Mouse (Mus musculus) limb, embryonic 14.5 days (tissue): ENCODE measurements around the gene Cul9. TPM values are rescaled to one million over a fixed set of nuclear protein-coding genes. Genes with fewer than 3 reads are reported as not detected.
"Not testable (repeated sequence)": the region's sequence is repeated elsewhere in the genome, so short reads cannot be mapped to it uniquely, and the experiment has no call there.

ENCODE experiments used
- ATAC-seq: fragments of 200-750 bp; cut with Nextera tagmentation; 2 replicates; pipeline ENCODE4 v1.8.0; 2017; ENCODE audit warnings: low read depth, moderate number of reproducible peaks, moderate TSS enrichment; ENCODE audit not compliant: low FRiP score
- DNase-seq: peaks from one replicate; pipeline ENCODE4 v3.0.0-alpha.2; 2015; ENCODE audit warnings: low spot score
- H3K27ac ChIP-seq: fragments of 300-500 bp; sonication (generic); replicated peaks from 2 replicates; pipeline ENCODE4 v1.5.1; 2014; ENCODE audit warnings: low read depth, mild to moderate bottlenecking, low read length, moderate library complexity, mixed read lengths
- H3K27me3 ChIP-seq: fragments of 300-500 bp; sonication (generic); 2 replicates; pipeline ENCODE4 v1.6.1; 2014; ENCODE audit warnings: low read length, mixed read lengths; ENCODE audit not compliant: control insufficient read depth, insufficient read depth
- H3K36me3 ChIP-seq: fragments of 300-500 bp; sonication (generic); 2 replicates; pipeline ENCODE4 v1.6.1; 2014; ENCODE audit warnings: mild to moderate bottlenecking, low read length, moderate library complexity, mixed read lengths; ENCODE audit not compliant: control insufficient read depth, insufficient read depth
- H3K4me1 ChIP-seq: fragments of 300-500 bp; sonication (generic); 2 replicates; pipeline ENCODE4 v1.6.1; 2014; ENCODE audit warnings: antibody characterized with exemption, low read length, mixed read lengths; ENCODE audit not compliant: control insufficient read depth, insufficient read depth
- H3K4me2 ChIP-seq: fragments of 300-500 bp; sonication (generic); replicated peaks from 2 replicates; pipeline ENCODE4 v1.6.1; 2014; ENCODE audit warnings: low read depth, mild to moderate bottlenecking, low read length, moderate library complexity; ENCODE audit not compliant: severe bottlenecking
- H3K4me3 ChIP-seq: fragments of 300-500 bp; sonication (generic); replicated peaks from 2 replicates; pipeline ENCODE4 v1.5.1; 2014; ENCODE audit warnings: low read length
- H3K9ac ChIP-seq: fragments of 300-500 bp; sonication (generic); 2 replicates; pipeline ENCODE4 v1.6.1; 2014; ENCODE audit warnings: mild to moderate bottlenecking, low read depth, low read length, moderate library complexity; ENCODE audit not compliant: severe bottlenecking
- H3K9me3 ChIP-seq: fragments of 300-500 bp; sonication (generic); 2 replicates; pipeline ENCODE4 v1.6.1; 2016; ENCODE audit warnings: low read length; ENCODE audit not compliant: control insufficient read depth
- POLR2A ChIP-seq: fragments of 200-500 bp; IDR thresholded peaks from 2 replicates; pipeline ENCODE4 v1.8.0; 2012; ENCODE audit warnings: inconsistent platforms, mild to moderate bottlenecking, moderate library complexity, borderline replicate concordance; ENCODE audit not compliant: insufficient read depth, insufficient read length; ENCODE audit errors: extremely low read depth
- WGBS: fragments of 180-500 bp; shearing (Covaris S2); extraction: QIAGEN DNeasy Blood & Tissue Kit; methylation state at CpG from one replicate; pipeline ENCODE4 v1.1.7; 2014; 5-methylcytosine and 5-hydroxymethylcytosine counted together
- polyA plus RNA-seq, 2 experiments: library from polyadenylated mRNA; depleted of rRNA in 1 of 2; stranded (reverse) in 1 of 2; unstranded in 1 of 2; fragments of >200 nt; fragmentation: Nextera tagmentation in 1 of 2; extraction: Ambion mirVana in 1 of 2; gene quantifications; 2 replicates each; pipeline versions ENCODE4 v1.2.1 to v1.2.3; 2012 to 2014

Cul9 gene
- polyA plus RNA-seq, 2 experiments, result 6.9 to 21.1 TPM

DNA sequence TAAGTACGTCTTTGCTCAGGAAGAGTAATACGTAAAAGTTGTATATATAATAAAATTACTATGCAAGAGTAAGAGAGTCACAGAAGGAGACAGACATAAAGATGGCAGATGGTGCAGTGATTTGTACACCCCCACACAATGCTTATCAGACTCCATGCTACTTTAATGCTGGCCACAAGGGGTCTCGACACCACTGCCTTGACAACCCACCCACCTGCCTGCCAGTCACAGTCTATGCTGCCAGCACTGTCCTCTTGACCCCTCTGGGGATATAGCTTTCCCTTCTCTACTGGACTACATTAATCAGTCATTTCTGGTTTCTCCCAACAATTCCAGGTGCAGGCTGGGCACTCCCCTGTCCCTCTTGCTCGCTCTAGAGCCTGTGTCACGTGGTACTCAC is 32.5 kb upstream of the Cul9 start:
- no peak for DNase-seq
- no peak overlapping the region for H3K27ac ChIP-seq
- H3K9me3 ChIP-seq, result no peaks in the 10 kb centered on the region
- H3K9ac ChIP-seq, result no peak overlapping the region
- H3K4me3 ChIP-seq, result no peak overlapping the region
- TF ChIP-seq POLR2A, result no peak
- 77% methylated on average over 5 of the region's 5 CpGs for WGBS
- H3K4me1 ChIP-seq, result no peaks in the 10 kb centered on the region
- ATAC-seq, result no peak
- H3K36me3 ChIP-seq, result peaks cover 85% of the 10 kb centered on the region
- no peak overlapping the region for H3K4me2 ChIP-seq
- no peaks in the 10 kb centered on the region for H3K27me3 ChIP-seq

DNA sequence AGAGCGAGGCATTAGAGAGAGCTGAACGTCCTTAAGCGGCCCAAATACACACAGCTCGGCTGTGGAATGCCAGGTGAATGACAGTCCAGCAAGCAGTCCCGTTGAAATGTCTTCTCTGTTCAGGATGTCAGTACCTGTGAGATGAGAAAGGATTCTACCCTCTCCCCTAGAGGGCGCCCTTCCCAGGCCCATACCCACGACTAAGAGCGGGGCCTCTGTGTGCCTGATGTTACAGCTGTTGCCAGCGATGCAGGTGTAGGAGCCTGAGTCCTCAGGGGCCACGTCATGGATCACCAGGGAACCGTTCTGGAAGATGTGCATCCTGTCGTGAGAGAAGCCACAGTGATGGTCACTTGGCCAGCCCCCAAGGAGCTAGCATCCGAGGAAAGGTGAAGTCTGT is 29.9 kb upstream of the Cul9 start:
- Histone ChIP-seq H3K36me3 (peaks cover 91% of the 10 kb centered on the region), H3K27me3 (no peaks in the 10 kb centered on the region), H3K27ac (no peak overlapping the region), H3K9ac (no peak overlapping the region), H3K9me3 (no peaks in the 10 kb centered on the region), H3K4me2 (no peak overlapping the region), H3K4me1 (no peaks in the 10 kb centered on the region), H3K4me3 (no peak overlapping the region)
- ATAC-seq (no peak), DNase-seq (no peak)
- WGBS, result 85% methylated on average over 13 of the region's 13 CpGs
- no peak for TF ChIP-seq POLR2A

DNA sequence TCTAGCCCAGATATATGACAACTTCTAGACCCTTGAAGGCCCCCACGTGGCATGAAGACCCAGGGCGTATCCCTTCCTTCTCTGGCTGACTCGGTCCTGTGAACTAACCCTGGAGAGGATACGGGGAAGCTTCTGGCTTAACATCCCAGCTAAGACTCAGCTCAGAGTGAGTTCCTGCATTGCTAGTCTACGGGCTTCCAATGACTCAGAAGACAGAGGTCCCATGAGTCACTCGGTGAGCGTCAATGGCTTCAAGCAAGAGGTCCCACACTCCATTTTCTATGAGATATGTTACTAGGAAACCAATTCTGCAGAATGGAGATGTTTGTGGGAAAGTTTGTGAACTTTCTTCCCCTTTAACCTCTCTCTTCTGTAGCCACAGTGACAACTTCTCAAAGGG is 28.3 kb upstream of the Cul9 start:
- 95% methylated on average over 7 of the region's 7 CpGs for WGBS
- H3K27ac ChIP-seq, result no peak overlapping the region
- no peak for ATAC-seq

DNA sequence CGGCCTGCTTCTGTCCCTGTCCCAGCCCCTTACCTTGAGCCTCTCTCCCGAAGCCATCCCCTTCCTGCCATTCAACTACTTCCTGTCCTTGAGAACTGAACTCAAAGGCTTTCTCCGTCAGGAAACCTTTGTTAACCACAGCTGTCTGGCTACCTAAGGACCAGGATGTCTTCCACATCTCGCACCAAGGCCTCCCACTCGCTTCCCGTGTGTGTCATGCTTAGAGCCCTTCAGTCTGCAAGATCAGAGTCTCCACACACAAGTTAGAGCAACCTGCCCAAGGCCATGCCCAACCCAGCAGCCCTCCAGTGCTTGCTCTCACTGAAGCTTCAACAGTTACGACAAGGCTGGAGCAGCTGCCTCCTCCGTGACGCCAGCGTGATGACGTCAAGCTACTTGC is 24.8 kb upstream of the Cul9 start:
- Histone ChIP-seq H3K36me3 (peaks cover 94% of the 10 kb centered on the region), H3K4me1 (no peaks in the 10 kb centered on the region), H3K27me3 (no peaks in the 10 kb centered on the region), H3K9me3 (no peaks in the 10 kb centered on the region), H3K4me3 (no peak overlapping the region), H3K9ac (no peak overlapping the region), H3K4me2 (no peak overlapping the region), H3K27ac (no peak overlapping the region)
- DNase-seq (no peak), ATAC-seq (no peak)
- 90% methylated on average over 11 of the region's 11 CpGs for WGBS
- TF ChIP-seq POLR2A, result no peak

More for the DNA sequence above, 28.3 kb upstream of the Cul9 start:
- no peaks in the 10 kb centered on the region for H3K9me3 ChIP-seq
- no peaks in the 10 kb centered on the region for H3K4me1 ChIP-seq
- TF ChIP-seq POLR2A, result no peak
- no peak overlapping the region for H3K4me2 ChIP-seq
- no peak overlapping the region for H3K9ac ChIP-seq
- no peaks in the 10 kb centered on the region for H3K27me3 ChIP-seq
- peaks cover 91% of the 10 kb centered on the region for H3K36me3 ChIP-seq
- H3K4me3 ChIP-seq, result no peak overlapping the region
- no peak for DNase-seq

DNA sequence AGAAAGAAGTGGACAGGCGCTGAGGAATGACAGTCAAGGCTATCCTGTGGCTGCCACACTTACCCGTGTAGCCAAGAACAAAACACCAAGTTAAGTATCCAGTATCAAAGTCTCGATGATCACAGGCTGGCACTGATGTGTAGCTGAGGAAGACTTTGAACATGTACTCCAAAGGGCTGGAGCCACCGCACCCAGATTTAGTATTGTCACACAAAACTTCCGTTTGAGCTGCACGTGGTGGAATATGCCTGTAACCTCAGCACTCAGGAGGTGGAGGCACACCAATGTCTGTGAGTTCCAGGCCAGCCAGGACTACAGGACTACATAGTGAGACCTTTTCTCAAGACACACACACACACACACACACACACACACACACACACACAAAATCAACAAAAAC is 13.0 kb upstream of the Cul9 start:
- Histone ChIP-seq H3K9me3 (no peaks in the 10 kb centered on the region), H3K4me1 (peaks cover 12% of the 10 kb centered on the region), H3K4me3 (no peak overlapping the region), H3K27me3 (no peaks in the 10 kb centered on the region), H3K9ac (no peak overlapping the region), H3K36me3 (peaks cover 11% of the 10 kb centered on the region), H3K27ac (no peak overlapping the region), H3K4me2 (no peak overlapping the region)
- no peak for TF ChIP-seq POLR2A
- DNase-seq, result no peak
- 93% methylated on average over 6 of the region's 6 CpGs for WGBS
- no peak for ATAC-seq

DNA sequence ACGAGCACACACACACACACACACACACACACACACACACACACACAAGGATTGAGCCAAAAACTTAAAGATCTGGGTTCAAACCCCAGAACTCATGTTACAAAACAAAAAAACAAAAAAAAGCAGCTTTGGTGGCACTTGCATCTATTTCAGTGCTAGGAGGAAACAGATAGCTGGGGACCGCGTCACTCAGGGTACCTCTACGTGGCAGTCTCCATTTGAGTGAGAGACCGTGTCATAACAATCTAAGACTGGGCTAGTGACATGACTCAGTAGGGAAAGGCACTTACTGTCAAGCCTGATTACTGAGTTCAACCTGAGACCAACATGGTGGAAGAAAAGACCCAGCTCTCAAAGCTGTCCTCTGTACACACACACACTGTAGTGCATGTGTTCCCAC is 12.0 kb upstream of the Cul9 start:
- no peak overlapping the region for H3K4me2 ChIP-seq
- no peak overlapping the region for H3K9ac ChIP-seq
- peaks cover 22% of the 10 kb centered on the region for H3K4me1 ChIP-seq
- no peak overlapping the region for H3K4me3 ChIP-seq
- H3K36me3 ChIP-seq, result peaks cover 4% of the 10 kb centered on the region; the same call in 1 of the 2 replicates
- DNase-seq (no peak), ATAC-seq (no peak)
- 81% methylated on average over 5 of the region's 5 CpGs for WGBS
- TF ChIP-seq POLR2A, result no peak
- H3K27me3 ChIP-seq, result no peaks in the 10 kb centered on the region
- H3K9me3 ChIP-seq, result no peaks in the 10 kb centered on the region
- no peak overlapping the region for H3K27ac ChIP-seq

DNA sequence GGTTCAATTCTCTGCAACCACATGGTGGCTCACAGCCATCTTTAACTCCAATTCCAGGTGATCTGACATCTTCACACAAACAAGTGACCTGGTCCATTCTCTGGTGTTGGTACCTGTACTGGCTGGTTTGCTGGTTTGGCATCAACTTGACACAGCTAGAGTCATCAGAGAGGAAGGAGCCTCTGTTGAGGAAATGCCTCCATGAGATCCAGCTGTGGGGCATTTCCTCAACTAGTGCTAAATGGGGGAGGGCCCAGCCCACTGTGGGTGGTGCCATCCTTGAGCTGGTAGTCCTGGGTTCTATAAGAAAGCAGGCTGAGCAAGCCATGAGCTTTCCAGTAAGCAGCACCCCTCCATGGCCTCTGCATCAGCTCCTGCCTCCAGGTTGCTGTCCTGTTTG is 11.1 kb upstream of the Cul9 start:
- peak overlapping the region; percentile 99; the same call in 1 of the 2 replicates for H3K4me3 ChIP-seq
- not testable (repeated sequence) for H3K9ac ChIP-seq

More for the DNA sequence above, 11.1 kb upstream of the Cul9 start:
- DNase-seq, H3K36me3 ChIP-seq, H3K9me3 ChIP-seq, H3K4me2 ChIP-seq, H3K27me3 ChIP-seq, ATAC-seq: not testable (repeated sequence)
- H3K27ac ChIP-seq, result peak overlapping the region; percentile 89
- H3K4me1 ChIP-seq, result peaks cover 28% of the 10 kb centered on the region
